Mouse (Mus musculus) hindbrain, embryonic 11.5 days (tissue): ENCODE results near the gene Zbtb22. TPM values are rescaled to one million over a fixed set of nuclear protein-coding genes. Genes with fewer than 3 reads are reported as not detected.
A peak's percentile ranks its signal among the peaks of the same experiment; 100 is the strongest.

Experiments
- ATAC-seq: fragments of 200-750 bp; cut with Nextera tagmentation; 2 replicates; pipeline ENCODE4 v1.8.0; 2017; ENCODE audit warnings: mild to moderate bottlenecking, moderate TSS enrichment, moderate library complexity; ENCODE audit not compliant: low FRiP score
- DNase-seq: peaks from one replicate; pipeline ENCODE4 v3.0.0-alpha.2; 2015; ENCODE audit warnings: low spot score
- H3K27ac ChIP-seq: fragments of 300-500 bp; sonication (generic); 2 replicates; pipeline ENCODE4 v1.5.1; 2014; ENCODE audit warnings: mild to moderate bottlenecking, low read depth, low read length
- H3K27me3 ChIP-seq: fragments of 300-500 bp; sonication (generic); 2 replicates; pipeline ENCODE4 v1.6.1; 2014; ENCODE audit warnings: mild to moderate bottlenecking, low read length, moderate library complexity, mixed read lengths; ENCODE audit not compliant: control insufficient read depth, insufficient read depth
- H3K36me3 ChIP-seq: fragments of 300-500 bp; sonication (generic); 2 replicates; pipeline ENCODE4 v1.6.1; 2014; ENCODE audit warnings: mild to moderate bottlenecking, low read length, moderate library complexity, mixed read lengths; ENCODE audit not compliant: control insufficient read depth, insufficient read depth
- H3K4me1 ChIP-seq: fragments of 300-500 bp; sonication (generic); replicated peaks from 2 replicates; pipeline ENCODE4 v1.6.1; 2014; ENCODE audit warnings: low read length, mixed read lengths; ENCODE audit not compliant: control insufficient read depth, insufficient read depth
- H3K4me2 ChIP-seq: fragments of 300-500 bp; sonication (generic); replicated peaks from 2 replicates; pipeline ENCODE4 v1.6.1; 2014; ENCODE audit warnings: mild to moderate bottlenecking, low read depth, low read length
- H3K4me3 ChIP-seq: fragments of 300-500 bp; sonication (generic); 2 replicates; pipeline ENCODE4 v1.5.1; 2014; ENCODE audit warnings: low read depth, low read length
- H3K9ac ChIP-seq: fragments of 300-500 bp; sonication (generic); 2 replicates; pipeline ENCODE4 v1.6.1; 2014; ENCODE audit warnings: low read depth, low read length
- H3K9me3 ChIP-seq: fragments of 300-500 bp; sonication (generic); 2 replicates; pipeline ENCODE4 v1.6.1; 2016; ENCODE audit warnings: low read length; ENCODE audit not compliant: control insufficient read depth
- WGBS: fragments of 180-500 bp; shearing (Covaris S2); extraction: QIAGEN DNeasy Blood & Tissue Kit; methylation state at CpG from one replicate; pipeline ENCODE4 v1.1.7; 2014; 5-methylcytosine and 5-hydroxymethylcytosine counted together
- polyA plus RNA-seq: library from polyadenylated mRNA; unstranded; fragments of >200 nt; fragmentation: Nextera tagmentation; extraction: Ambion mirVana; gene quantifications from 2 replicates; pipeline ENCODE4 v1.2.1, GENCODE M21; 2014

Zbtb22 gene
- polyA plus RNA-seq, 1 experiment from 2014 or later = 8.1 TPM

GRCm38 (mm10) chr17:33931947-33932346 is 16.2 kb downstream of the Zbtb22 start:
- no peaks in the 10 kb centered on the region for H3K27me3 ChIP-seq
- 0 out of 2 replicates have a peak, but pooled peaks cover 6% of the 10 kb centered on the region for H3K36me3 ChIP-seq
- H3K4me2 ChIP-seq = no peak overlapping the region
- DNase-seq (no peak), ATAC-seq (no peak)
- H3K4me3 ChIP-seq = no peak overlapping the region
- H3K9me3 ChIP-seq = no peaks in the 10 kb centered on the region
- H3K4me1 ChIP-seq = no peaks in the 10 kb centered on the region
- 92% methylated on average over 11 of the region's 11 CpGs for WGBS
- H3K27ac ChIP-seq = no peak overlapping the region
- H3K9ac ChIP-seq = no peak overlapping the region

GRCm38 (mm10) chr17:33932448-33932847 is 16.7 kb downstream of the Zbtb22 start:
- ATAC-seq (no peak), DNase-seq (no peak)
- H3K36me3 ChIP-seq = 0 out of 2 replicates have a peak, but pooled peaks cover 9% of the 10 kb centered on the region
- no peak overlapping the region for H3K4me3 ChIP-seq
- no peaks in the 10 kb centered on the region for H3K27me3 ChIP-seq
- no peak overlapping the region for H3K4me2 ChIP-seq
- H3K9ac ChIP-seq = no peak overlapping the region
- WGBS = 85% methylated on average over 14 of the region's 14 CpGs
- no peak overlapping the region for H3K27ac ChIP-seq
- no peaks in the 10 kb centered on the region for H3K4me1 ChIP-seq
- H3K9me3 ChIP-seq = no peaks in the 10 kb centered on the region

GRCm38 (mm10) chr17:33932970-33933369 is 17.3 kb downstream of the Zbtb22 start:
- DNase-seq (no peak), ATAC-seq (no peak)
- Histone ChIP-seq H3K4me2 (no peak overlapping the region), H3K4me3 (no peak overlapping the region), H3K36me3 (0 out of 2 replicates have a peak, but pooled peaks cover 9% of the 10 kb centered on the region), H3K4me1 (no peaks in the 10 kb centered on the region), H3K27me3 (no peaks in the 10 kb centered on the region), H3K27ac (no peak overlapping the region), H3K9me3 (no peaks in the 10 kb centered on the region), H3K9ac (no peak overlapping the region)
- 94% methylated on average over 15 of the region's 15 CpGs for WGBS

GRCm38 (mm10) chr17:33935422-33936055 is 19.8 kb downstream of the Zbtb22 start:
- Histone ChIP-seq H3K27me3 (no peaks in the 10 kb centered on the region), H3K4me1 (peaks cover 8% of the 10 kb centered on the region), H3K36me3 (0 out of 2 replicates have a peak, but pooled peaks cover 9% of the 10 kb centered on the region), H3K9me3 (no peaks in the 10 kb centered on the region), H3K27ac (no peak overlapping the region), H3K9ac (no peak overlapping the region), H3K4me3 (no peak overlapping the region), H3K4me2 (no peak overlapping the region)
- DNase-seq = no peak
- ATAC-seq = no peak
- WGBS = 86% methylated on average over 21 of the region's 21 CpGs

GRCm38 (mm10) chr17:33936993-33937392 is 21.3 kb downstream of the Zbtb22 start:
- no peaks in the 10 kb centered on the region for H3K27me3 ChIP-seq
- H3K4me3 ChIP-seq = no peak overlapping the region
- no peak overlapping the region for H3K27ac ChIP-seq
- H3K36me3 ChIP-seq = 0 out of 2 replicates have a peak, but pooled peaks cover 9% of the 10 kb centered on the region
- DNase-seq = no peak
- 72% methylated on average over 15 of the region's 15 CpGs for WGBS
- H3K4me2 ChIP-seq = no peak overlapping the region
- ATAC-seq = no peak
- no peak overlapping the region for H3K9ac ChIP-seq
- no peaks in the 10 kb centered on the region for H3K9me3 ChIP-seq
- peaks cover 13% of the 10 kb centered on the region for H3K4me1 ChIP-seq

- H3K9me3 ChIP-seq = no peaks in the 10 kb centered on the region
- H3K36me3 ChIP-seq = 0 out of 2 replicates have a peak, but pooled peaks cover 3% of the 10 kb centered on the region
- ATAC-seq = no peak
- H3K4me1 ChIP-seq = peaks cover 13% of the 10 kb centered on the region
- no peak overlapping the region for H3K4me2 ChIP-seq
- 84% methylated on average over 11 of the region's 11 CpGs for WGBS
- H3K9ac ChIP-seq = no peak overlapping the region
- DNase-seq = no peak
- H3K27ac ChIP-seq = no peak overlapping the region
- H3K27me3 ChIP-seq = no peaks in the 10 kb centered on the region
- H3K4me3 ChIP-seq = peak overlapping the region; percentile 91; the same call in 1 of the 2 replicates
These were observed 23.1 kb downstream of the Zbtb22 start for GRCm38 (mm10) chr17:33938783-33939182.

- WGBS = under 1% methylated on average over 36 of the region's 36 CpGs
- peak within 1 kb of the TSS; percentile 94 for H3K4me2 ChIP-seq
- H3K27me3 ChIP-seq = no peaks in the 10 kb centered on the region
- ATAC-seq (peak; percentile 90), DNase-seq (peak; percentile 91)
- H3K9ac ChIP-seq = peak within 1 kb of the TSS; percentile 84
- 0 out of 2 replicates have a peak within 1 kb of the TSS, but pooled peaks have one; percentile 20 for H3K27ac ChIP-seq
- H3K4me3 ChIP-seq = peak within 1 kb of the TSS; percentile 91
- H3K36me3 ChIP-seq = peaks cover 8% of the 10 kb centered on the region; the same call in 1 of the 2 replicates
- H3K9me3 ChIP-seq = no peaks in the 10 kb centered on the region
- H3K4me1 ChIP-seq = peaks cover 13% of the 10 kb centered on the region
These were observed 24.6 kb downstream of the Zbtb22 start, which contains the start of the genes Pfdn6 and Wdr46 for GRCm38 (mm10) chr17:33940206-33940805. Gene Pfdn6 (minus strand): TSS chr17:33940343. Gene Wdr46 (plus strand): TSS chr17:33940660.

GRCm38 (mm10) chr17:33940981-33941380 is 25.3 kb downstream of the Zbtb22 start:
- peak; percentile 30 for ATAC-seq
- Histone ChIP-seq H3K9me3 (no peaks in the 10 kb centered on the region), H3K4me2 (peak overlapping the region; percentile 94), H3K27me3 (no peaks in the 10 kb centered on the region), H3K4me3 (peak overlapping the region; percentile 91), H3K9ac (peak overlapping the region; percentile 84), H3K27ac (no peak overlapping the region), H3K4me1 (peaks cover 13% of the 10 kb centered on the region), H3K36me3 (peaks cover 8% of the 10 kb centered on the region; the same call in 1 of the 2 replicates)
- no peak for DNase-seq
- under 1% methylated on average over 26 of the region's 26 CpGs for WGBS
